Mouse (Mus musculus) midbrain, embryonic 14.5 days (tissue): Measurements from ENCODE around the gene Ahctf1. TPM values are rescaled to one million over a fixed set of nuclear protein-coding genes. Genes with fewer than 3 reads are reported as not detected.
"Not testable (repeated sequence)": the region's sequence is repeated elsewhere in the genome, so short reads cannot be mapped to it uniquely, and the experiment has no call there.

Source experiments
- ATAC-seq: fragments of 200-750 bp; cut with Nextera tagmentation; 2 replicates; pipeline ENCODE4 v1.8.0; 2017; ENCODE audit warnings: moderate number of reproducible peaks, moderate library complexity; ENCODE audit not compliant: low FRiP score, low TSS enrichment
- DNase-seq: peaks from one replicate; pipeline ENCODE4 v3.0.0-alpha.2; 2015
- H3K27ac ChIP-seq: fragments of 300-500 bp; sonication (generic); replicated peaks from 2 replicates; pipeline ENCODE4 v1.5.1; 2014; ENCODE audit warnings: mild to moderate bottlenecking, low read depth, low read length, moderate library complexity
- H3K27me3 ChIP-seq: fragments of 300-500 bp; sonication (generic); 2 replicates; pipeline ENCODE4 v1.6.1; 2014; ENCODE audit warnings: low read length, control low read depth, mixed read lengths; ENCODE audit not compliant: control insufficient read depth, insufficient read depth
- H3K36me3 ChIP-seq: fragments of 300-500 bp; sonication (generic); 2 replicates; pipeline ENCODE4 v1.6.1; 2014; ENCODE audit warnings: low read length, control low read depth; ENCODE audit not compliant: control insufficient read depth, insufficient read depth
- H3K4me1 ChIP-seq: fragments of 300-500 bp; sonication (generic); 2 replicates; pipeline ENCODE4 v1.6.1; 2014; ENCODE audit warnings: mild to moderate bottlenecking, antibody characterized with exemption, low read length, control low read depth; ENCODE audit not compliant: control insufficient read depth, insufficient read depth
- H3K4me2 ChIP-seq: fragments of 300-500 bp; sonication (generic); 2 replicates; pipeline ENCODE4 v1.6.1; 2014; ENCODE audit warnings: mild to moderate bottlenecking, low read length, moderate library complexity
- H3K4me3 ChIP-seq: fragments of 300-500 bp; sonication (generic); replicated peaks from 2 replicates; pipeline ENCODE4 v1.5.1; 2014; ENCODE audit warnings: low read depth, low read length
- H3K9ac ChIP-seq: fragments of 300-500 bp; sonication (generic); replicated peaks from 2 replicates; pipeline ENCODE4 v1.6.1; 2014; ENCODE audit warnings: mild to moderate bottlenecking, low read length, moderate library complexity
- H3K9me3 ChIP-seq: fragments of 300-500 bp; sonication (generic); 2 replicates; pipeline ENCODE4 v1.6.1; 2016; ENCODE audit warnings: low read length, control low read depth, mixed read lengths; ENCODE audit not compliant: control insufficient read depth
- WGBS: fragments of 180-500 bp; shearing (Covaris S2); extraction: QIAGEN DNeasy Blood & Tissue Kit; methylation state at CpG from one replicate; pipeline ENCODE4 v1.1.7; 2014; 5-methylcytosine and 5-hydroxymethylcytosine counted together
- polyA plus RNA-seq: library from polyadenylated mRNA; unstranded; fragments of >200 nt; fragmentation: Nextera tagmentation; extraction: Ambion mirVana; gene quantifications from 2 replicates; pipeline ENCODE4 v1.2.1, GENCODE M21; 2014

Ahctf1 gene
- polyA plus RNA-seq, 1 experiment from 2014 or later, result 24.2 TPM

- Histone ChIP-seq H3K4me3 (no peak overlapping the region), H3K4me1 (no peaks in the 10 kb centered on the region), H3K27ac (no peak overlapping the region), H3K4me2 (no peak overlapping the region), H3K9me3 (no peaks in the 10 kb centered on the region), H3K36me3 (peaks cover 46% of the 10 kb centered on the region), H3K27me3 (no peaks in the 10 kb centered on the region), H3K9ac (no peak overlapping the region)
- no peak for DNase-seq
- 86% methylated on average over 4 of the region's 4 CpGs for WGBS
- ATAC-seq, result no peak
Measured at GRCm38 (mm10) chr1:179743593-179744193, 59.8 kb downstream of the Ahctf1 start.

- 86% methylated on average over 3 of the region's 3 CpGs for WGBS
- DNase-seq (no peak), ATAC-seq (no peak)
- Histone ChIP-seq H3K36me3 (no peaks in the 10 kb centered on the region), H3K4me2 (no peak overlapping the region), H3K9ac (no peak overlapping the region), H3K4me3 (no peak overlapping the region), H3K27me3 (no peaks in the 10 kb centered on the region), H3K4me1 (no peaks in the 10 kb centered on the region), H3K9me3 (no peaks in the 10 kb centered on the region), H3K27ac (no peak overlapping the region)
Measured at GRCm38 (mm10) chr1:179736483-179736882, 67.0 kb downstream of the Ahctf1 start.

GRCm38 (mm10) chr1:179734500-179735474, 68.7 kb downstream of the Ahctf1 start:
- ATAC-seq (no peak), DNase-seq (peak; percentile 37)
- Histone ChIP-seq H3K4me1 (no peaks in the 10 kb centered on the region), H3K4me2 (no peak overlapping the region), H3K9ac (no peak overlapping the region), H3K36me3 (no peaks in the 10 kb centered on the region), H3K4me3 (no peak overlapping the region), H3K9me3 (no peaks in the 10 kb centered on the region), H3K27me3 (no peaks in the 10 kb centered on the region), H3K27ac (no peak overlapping the region)
- 39% methylated on average over 15 of the region's 15 CpGs for WGBS

- no peaks in the 10 kb centered on the region for H3K4me1 ChIP-seq
- ATAC-seq (no peak), DNase-seq (no peak)
- H3K27ac ChIP-seq, result no peak overlapping the region
- H3K9me3 ChIP-seq, result no peaks in the 10 kb centered on the region
- no peaks in the 10 kb centered on the region for H3K27me3 ChIP-seq
- 90% methylated on average over 3 of the region's 3 CpGs for whole genome bisulfite sequencing
- H3K4me3 ChIP-seq, result no peak overlapping the region
- H3K4me2 ChIP-seq, result no peak overlapping the region
- no peaks in the 10 kb centered on the region for H3K36me3 ChIP-seq
- H3K9ac ChIP-seq, result no peak overlapping the region
Measured at GRCm38 (mm10) chr1:179731391-179731790, 72.1 kb downstream of the Ahctf1 start.

- Histone ChIP-seq H3K9me3 (no peaks in the 10 kb centered on the region), H3K4me2 (no peak overlapping the region), H3K27me3 (no peaks in the 10 kb centered on the region), H3K27ac (no peak overlapping the region), H3K4me1 (no peaks in the 10 kb centered on the region), H3K36me3 (no peaks in the 10 kb centered on the region), H3K9ac (no peak overlapping the region), H3K4me3 (no peak overlapping the region)
- DNase-seq (no peak), ATAC-seq (no peak)
- 90% methylated on average over 10 of the region's 10 CpGs for WGBS
Measured at GRCm38 (mm10) chr1:179728661-179729060, 74.8 kb downstream of the Ahctf1 start.

GRCm38 (mm10) chr1:179722811-179723469, 80.5 kb downstream of the Ahctf1 start:
- Histone ChIP-seq H3K27me3 (no peaks in the 10 kb centered on the region), H3K9ac (no peak overlapping the region), H3K4me1 (no peaks in the 10 kb centered on the region), H3K27ac (no peak overlapping the region), H3K9me3 (no peaks in the 10 kb centered on the region), H3K36me3 (no peaks in the 10 kb centered on the region), H3K4me3 (no peak overlapping the region), H3K4me2 (no peak overlapping the region)
- DNase-seq (no peak), ATAC-seq (no peak)
- WGBS, result 74% methylated on average over 8 of the region's 8 CpGs

- no peak for ATAC-seq
- Histone ChIP-seq H3K27me3 (no peaks in the 10 kb centered on the region), H3K4me1 (no peaks in the 10 kb centered on the region), H3K9ac (no peak overlapping the region), H3K36me3 (no peaks in the 10 kb centered on the region), H3K27ac (no peak overlapping the region), H3K4me3 (no peak overlapping the region), H3K9me3 (no peaks in the 10 kb centered on the region), H3K4me2 (no peak overlapping the region)
- no peak for DNase-seq
- WGBS, result 93% methylated on average over 4 of the region's 4 CpGs
Measured at GRCm38 (mm10) chr1:179715786-179716185, 87.7 kb downstream of the Ahctf1 start.

- H3K27me3 ChIP-seq, H3K4me3 ChIP-seq, H3K9me3 ChIP-seq, H3K9ac ChIP-seq, H3K4me1 ChIP-seq, DNase-seq, ATAC-seq, H3K27ac ChIP-seq, H3K36me3 ChIP-seq, H3K4me2 ChIP-seq: not testable (repeated sequence)
- 97% methylated on average over 4 of the region's 4 CpGs for WGBS
Measured at GRCm38 (mm10) chr1:179715289-179715688, 88.2 kb downstream of the Ahctf1 start.
